In the genomic region with DNA sequence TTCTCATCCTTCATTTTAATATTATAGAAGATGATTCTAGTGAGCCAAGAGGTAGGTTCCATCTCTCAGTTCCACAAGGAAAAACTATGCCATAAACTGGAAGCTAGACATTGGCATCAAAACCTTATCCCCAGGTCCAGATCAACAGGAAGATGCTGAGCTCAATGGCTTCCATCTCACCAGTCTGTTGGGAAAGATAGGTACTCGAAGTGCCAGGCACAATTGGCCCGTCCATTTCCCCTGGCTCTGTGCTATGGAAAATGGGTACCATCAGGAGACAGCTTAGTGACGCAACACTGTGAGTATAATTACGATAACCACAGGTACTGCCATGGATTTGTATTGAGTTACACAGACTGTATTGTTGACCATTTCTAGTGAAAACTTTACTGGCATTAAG, we compare ENCODE assay signal across 15 mouse cellular contexts.
"Had no signal": no experiment of that assay in that cellular context is flagged by ENCODE, and none has a peak within 500 bp of the region (broad histone marks: within the 10 kb centered on the region; RNA-seq: fewer than 3 reads in every experiment).

No protein-coding gene starts in this region.

- H3K4me1 ChIP-seq: liver, embryonic 13.5 days; neural tube, embryonic 12.5 days; stomach, embryonic 15.5 days had no signal

- H3K9me3 ChIP-seq: liver, embryonic 13.5 days; neural tube, embryonic 12.5 days; stomach, embryonic 15.5 days had no signal

- H3K36me3 ChIP-seq: liver, embryonic 13.5 days; neural tube, embryonic 12.5 days; stomach, embryonic 15.5 days had no signal

- H3K4me3 ChIP-seq: layer of hippocampus, adult 2 months; liver, embryonic 13.5 days; neural tube, embryonic 12.5 days; stomach, embryonic 15.5 days had no signal

- H3K27ac ChIP-seq: kidney, postnatal 0 days; layer of hippocampus, adult 2 months; liver, embryonic 13.5 days; neural tube, embryonic 12.5 days; stomach, embryonic 15.5 days had no signal

- H3K27me3 ChIP-seq: liver, embryonic 13.5 days; neural tube, embryonic 12.5 days; stomach, embryonic 15.5 days had no signal

- DNase-seq: kidney, postnatal 25 days; layer of hippocampus, adult 9-11 months; liver, embryonic 13.5 days; lung, adult 2 months; lung, postnatal 14 days; lung, postnatal 4 days; midbrain, embryonic 14.5 days; retina, postnatal 1 day; right cerebral cortex, postnatal 25 days; spleen, adult 18-20 months; thymus, postnatal 25 days had no signal
